ENCODE assay signal across 8 mouse cellular contexts in genomic region chr19:11044671-11044995, GRCm38 (mm10). TPM values are rescaled to one million over a fixed set of nuclear protein-coding genes. Genes with fewer than 3 reads are reported as not detected.
DNase-seq lines count a peak whose midpoint lies in the region; ATAC-seq lines count a peak whose summit lies in the region.

No protein-coding gene starts in this region.

- H3K4me1 ChIP-seq in heart, embryonic 16.5 days (ENCODE audit: control insufficient read depth, insufficient read depth, low read length): peaks cover 3% of the 10 kb centered on the region; the same call in 1 of the 2 replicates
- H3K4me1 ChIP-seq in brown adipose tissue, adult 24 weeks (ENCODE audit: control insufficient read depth, insufficient read depth, insufficient read length, low read length): peaks cover 2% of the 10 kb centered on the region; the same call in 1 of the 2 replicates
- H3K4me1 ChIP-seq in hindbrain, embryonic 15.5 days (replicated peaks): no peaks in the 10 kb centered on the region; the same call in 1 of the 2 replicates
- H3K4me1 ChIP-seq in midbrain, embryonic 12.5 days: no peaks in the 10 kb centered on the region

- peak; percentile 15; the same call in 1 of the 2 replicates for ATAC-seq in heart, embryonic 16.5 days (replicated peaks; ENCODE audit: extremely low read depth, insufficient read depth, low FRiP score)
- ATAC-seq in hindbrain, embryonic 15.5 days (ENCODE audit: low FRiP score, low read depth): peak; percentile 85
- peak; percentile 75 for ATAC-seq in midbrain, embryonic 12.5 days (ENCODE audit: low FRiP score, low read depth)

- intact Hi-C loops in heart, postnatal 10 days (cut with DNase I): loop anchor here (10.0 kb wide), 1 partner anchor 150 kb away; the partner anchor contains the start of gene Ms4a13

- DNase-seq in heart, postnatal 10 days: no peak
- DNase-seq in spleen, postnatal 10 days (ENCODE audit: low spot score in 2 of 2): no peak
- DNase-seq in cerebellum, adult 9-11 months: no peak
- no peak for DNase-seq in layer of hippocampus, adult 9-10 months (ENCODE audit: low spot score)

- peak overlapping the region; percentile 76 for H3K4me2 ChIP-seq in heart, embryonic 16.5 days (ENCODE audit: low read depth, low read length)
- H3K4me2 ChIP-seq in hindbrain, embryonic 15.5 days: peak overlapping the region; percentile 75
- peak overlapping the region; percentile 58 for H3K4me2 ChIP-seq in midbrain, embryonic 12.5 days (replicated peaks)

- H3K27me3 ChIP-seq in heart, embryonic 16.5 days (ENCODE audit: control insufficient read depth, insufficient read depth, low read length): no peaks in the 10 kb centered on the region
- no peaks in the 10 kb centered on the region for H3K27me3 ChIP-seq in hindbrain, embryonic 15.5 days
- peaks cover 6% of the 10 kb centered on the region for H3K27me3 ChIP-seq in midbrain, embryonic 12.5 days

- no peak overlapping the region for H3K27ac ChIP-seq in heart, embryonic 16.5 days (ENCODE audit: low read length)
- no peak overlapping the region for H3K27ac ChIP-seq in brown adipose tissue, adult 24 weeks (replicated peaks; ENCODE audit: low read depth, low read length)
- H3K27ac ChIP-seq in hindbrain, embryonic 15.5 days (replicated peaks): no peak overlapping the region
- no peak overlapping the region for H3K27ac ChIP-seq in midbrain, embryonic 12.5 days (replicated peaks)

- no peaks in the 10 kb centered on the region for H3K9me3 ChIP-seq in heart, embryonic 16.5 days (replicated peaks; ENCODE audit: control insufficient read depth, low read length)
- H3K9me3 ChIP-seq in hindbrain, embryonic 15.5 days: no peaks in the 10 kb centered on the region
- no peaks in the 10 kb centered on the region for H3K9me3 ChIP-seq in midbrain, embryonic 12.5 days

- WGBS in heart, embryonic 16.5 days: 25% methylated on average over 5 of the region's 5 CpGs
- WGBS in hindbrain, embryonic 15.5 days: 19% methylated on average over 5 of the region's 5 CpGs
- whole genome bisulfite sequencing in midbrain, embryonic 12.5 days: 36% methylated on average over 5 of the region's 5 CpGs

- H3K4me3 ChIP-seq in heart, embryonic 16.5 days (ENCODE audit: low read length): peak overlapping the region; percentile 50
- peak overlapping the region; percentile 32; the same call in 1 of the 2 replicates for H3K4me3 ChIP-seq in brown adipose tissue, adult 24 weeks (ENCODE audit: insufficient read depth, low read depth, low read length)
- peak overlapping the region; percentile 42 for H3K4me3 ChIP-seq in hindbrain, embryonic 15.5 days
- H3K4me3 ChIP-seq in midbrain, embryonic 12.5 days: peak overlapping the region; percentile 40

- H3K9ac ChIP-seq in heart, embryonic 16.5 days (ENCODE audit: low read length): peak overlapping the region; percentile 59
- H3K9ac ChIP-seq in hindbrain, embryonic 15.5 days: peak overlapping the region; percentile 43
- no peak overlapping the region; the same call in 1 of the 2 replicates for H3K9ac ChIP-seq in midbrain, embryonic 12.5 days (replicated peaks)

- no peaks in the 10 kb centered on the region for H3K36me3 ChIP-seq in heart, embryonic 16.5 days (ENCODE audit: control insufficient read depth, insufficient read depth)
- H3K36me3 ChIP-seq in hindbrain, embryonic 15.5 days: no peaks in the 10 kb centered on the region
- no peaks in the 10 kb centered on the region for H3K36me3 ChIP-seq in midbrain, embryonic 12.5 days

RNA-seq across cellular contexts. Expression of gene Ms4a18, which starts 26.8 kb away (rescaled TPM):
- not detected in 2 replicates for polyA plus RNA-seq in heart, embryonic 16.5 days (2015; fragmentation: Nextera tagmentation; extraction: Ambion mirVana)
- total RNA-seq in heart, postnatal 10 days (2021): not detected
- polyA plus RNA-seq in brown adipose tissue, adult 24 weeks (2012; ENCODE audit: insufficient read depth, insufficient read length, missing spikeins): not detected in 2 replicates
- polyA plus RNA-seq in hindbrain, embryonic 15.5 days (2015; fragmentation: Nextera tagmentation; extraction: Ambion mirVana): not detected in 2 replicates
- not detected in 2 replicates for polyA plus RNA-seq in midbrain, embryonic 12.5 days (2016; fragmentation: Nextera tagmentation; extraction: Ambion mirVana)

RNA-seq across cellular contexts. Expression of gene Ms4a8a, which starts 36.3 kb away (rescaled TPM):
- polyA plus RNA-seq in heart, embryonic 16.5 days (2015; fragmentation: Nextera tagmentation; extraction: Ambion mirVana): 0.22 and 0.30 TPM in 2 replicates
- under 1 TPM; 0.45 to 0.97 TPM for total RNA-seq in heart, postnatal 10 days (2021)
- 1.4 and 2.8 TPM in 2 replicates for polyA plus RNA-seq in brown adipose tissue, adult 24 weeks (2012; ENCODE audit: insufficient read depth, insufficient read length, missing spikeins)
- polyA plus RNA-seq in hindbrain, embryonic 15.5 days (2015; fragmentation: Nextera tagmentation; extraction: Ambion mirVana): not detected in 2 replicates
- not detected in 2 replicates for polyA plus RNA-seq in midbrain, embryonic 12.5 days (2016; fragmentation: Nextera tagmentation; extraction: Ambion mirVana)

RNA-seq across cellular contexts. Expression of gene Ms4a15, which starts 51.6 kb away (rescaled TPM):
- not detected in 2 replicates for polyA plus RNA-seq in heart, embryonic 16.5 days (2015; fragmentation: Nextera tagmentation; extraction: Ambion mirVana)
- total RNA-seq in heart, postnatal 10 days (2021): not detected
- polyA plus RNA-seq in brown adipose tissue, adult 24 weeks (2012; ENCODE audit: insufficient read depth, insufficient read length, missing spikeins): not detected in 2 replicates
- 0.17 TPM in 1 of 2 replicates, not detected in the other for polyA plus RNA-seq in hindbrain, embryonic 15.5 days (2015; fragmentation: Nextera tagmentation; extraction: Ambion mirVana)
- polyA plus RNA-seq in midbrain, embryonic 12.5 days (2016; fragmentation: Nextera tagmentation; extraction: Ambion mirVana): not detected in 2 replicates

Comparison
In these comparisons a context has a peak if more than half of its experiments do, and no peak if none do; other contexts are left out.
1. ATAC-seq: peak in every context shown above with its lines; median percentile 85 in hindbrain, embryonic 15.5 days; 75 in midbrain, embryonic 12.5 days; 15 in heart, embryonic 16.5 days.